Mouse (Mus musculus) lung, postnatal 36 days (tissue): ENCODE data around the gene Grtp1.
A peak's percentile ranks its signal among the peaks of the same experiment; 100 is the strongest.

Experiments used
- DNase-seq: peaks from one replicate; pipeline ENCODE4 v3.0.0; 2022; ENCODE audit warnings: mixed read lengths

The Grtp1 gene

GRCm38 (mm10) chr8:13200301-13201012 is at the start of gene Grtp1:
Gene Grtp1 (minus strand): TSS chr8:13200620.
- DNase-seq = peak; percentile 46

DNA sequence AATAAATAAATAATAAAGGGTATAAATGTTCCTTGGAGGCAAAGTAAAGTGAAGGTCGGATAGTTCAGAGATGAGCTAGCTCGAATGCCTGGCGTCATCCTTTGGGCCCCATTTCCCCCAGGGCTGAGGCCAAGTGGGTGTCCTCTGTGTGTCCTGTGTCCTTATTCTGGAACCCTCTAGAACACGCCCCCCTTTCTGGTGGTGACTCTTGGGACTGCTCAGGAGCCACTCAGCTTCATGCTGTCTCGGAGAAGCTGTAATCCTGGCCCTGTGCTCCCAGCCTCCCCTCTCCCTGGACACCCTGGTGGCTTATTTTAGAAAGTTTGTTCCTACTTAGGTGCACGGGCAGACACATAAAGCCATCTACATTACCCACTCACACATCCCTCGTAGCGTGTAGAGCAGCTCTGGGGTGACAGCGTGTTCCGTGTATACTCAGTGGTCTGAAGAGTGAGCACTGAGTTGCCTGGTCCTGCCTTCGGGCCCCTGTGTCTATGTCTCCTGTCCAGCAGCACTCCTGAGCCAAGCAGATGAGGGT is 44.0 kb upstream of the Grtp1 start:
- DNase-seq = no peak

- no peak for DNase-seq
Observed at GRCm38 (mm10) chr8:13242985-13243870, 42.8 kb upstream of the Grtp1 start.

DNA sequence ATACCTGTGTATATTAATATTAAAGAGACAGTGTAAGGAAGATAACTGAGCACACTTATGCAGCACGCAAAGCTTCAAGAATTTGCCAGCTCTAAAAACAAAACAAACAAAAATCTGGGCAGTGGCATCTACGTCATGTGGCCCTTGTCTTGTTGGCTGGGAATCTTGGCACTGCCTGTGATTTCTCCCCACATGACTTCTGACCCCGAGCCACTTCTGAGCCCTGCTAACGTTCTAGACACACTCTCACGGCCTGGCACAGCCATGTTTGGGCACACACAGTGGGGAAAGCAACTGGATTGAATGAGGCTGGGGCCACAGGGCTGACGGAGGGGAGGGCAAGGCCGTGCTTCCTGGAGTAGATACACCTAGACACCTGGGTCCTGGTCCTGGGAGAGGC is 40.3 kb upstream of the Grtp1 start:
- peak; percentile 81 for DNase-seq

- DNase-seq = no peak
Observed at GRCm38 (mm10) chr8:13240055-13240454, 39.6 kb upstream of the Grtp1 start.

GRCm38 (mm10) chr8:13234803-13235202 is 34.4 kb upstream of the Grtp1 start:
- DNase-seq = no peak

DNA sequence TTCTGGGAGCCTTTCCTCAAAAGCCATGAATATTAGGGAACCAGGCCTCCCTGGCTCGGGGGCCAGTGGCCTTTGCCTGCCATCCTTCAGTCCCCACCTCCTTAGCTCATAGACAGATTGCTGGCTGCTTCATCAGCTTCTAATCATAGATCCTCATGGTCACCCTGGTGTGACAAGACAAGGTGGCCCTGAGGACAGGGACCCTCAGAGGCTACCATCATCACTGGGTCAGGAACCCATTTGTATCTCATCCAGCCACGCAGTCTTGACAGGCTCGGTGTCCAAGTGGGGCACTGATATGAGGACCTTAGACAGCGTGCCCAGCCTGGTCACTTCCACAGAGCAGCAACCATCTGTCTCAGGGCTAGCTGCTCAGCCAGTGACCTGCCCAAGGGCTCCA is 30.1 kb upstream of the Grtp1 start:
- no peak for DNase-seq

DNA sequence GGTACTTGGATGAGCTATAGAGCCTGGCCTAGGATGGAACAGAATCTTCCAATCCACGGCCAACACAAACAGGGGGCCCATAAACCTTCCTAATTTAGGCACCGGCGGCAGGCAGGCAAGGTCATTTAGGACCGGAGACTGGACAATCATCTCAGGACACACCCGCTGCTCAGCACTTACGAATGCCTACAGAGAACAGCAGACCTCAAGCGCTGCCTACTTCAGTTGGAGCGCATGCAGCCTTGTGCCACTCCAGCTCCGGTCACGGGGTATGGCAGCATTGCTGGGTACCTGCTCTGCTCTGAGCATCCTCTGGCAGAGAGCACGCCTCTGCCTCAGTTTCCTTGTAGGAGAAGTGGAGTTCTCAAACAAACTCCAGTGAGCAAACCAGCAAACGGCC is 29.4 kb upstream of the Grtp1 start:
- no peak for DNase-seq

GRCm38 (mm10) chr8:13228923-13229610 is 28.6 kb upstream of the Grtp1 start:
- DNase-seq = no peak

DNA sequence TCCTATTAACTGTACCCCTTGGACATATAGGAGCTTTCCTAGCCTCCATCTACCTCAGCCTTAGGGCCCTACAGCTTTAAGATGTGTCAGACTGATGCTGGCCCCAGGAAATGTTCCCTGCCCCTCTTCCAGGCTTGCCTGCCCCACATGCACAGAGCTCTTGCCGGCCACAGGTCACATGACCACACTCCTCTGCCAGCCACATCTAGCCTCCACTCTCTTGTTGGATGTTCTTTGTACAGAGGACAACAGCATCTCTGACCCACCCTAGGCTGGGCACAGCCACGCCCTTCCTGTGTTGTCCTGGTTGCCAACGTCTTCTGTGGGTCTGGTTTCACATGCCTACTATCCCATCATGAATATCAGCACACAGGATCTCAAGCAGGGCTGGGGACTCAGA is 26.8 kb upstream of the Grtp1 start:
- no peak for DNase-seq

DNA sequence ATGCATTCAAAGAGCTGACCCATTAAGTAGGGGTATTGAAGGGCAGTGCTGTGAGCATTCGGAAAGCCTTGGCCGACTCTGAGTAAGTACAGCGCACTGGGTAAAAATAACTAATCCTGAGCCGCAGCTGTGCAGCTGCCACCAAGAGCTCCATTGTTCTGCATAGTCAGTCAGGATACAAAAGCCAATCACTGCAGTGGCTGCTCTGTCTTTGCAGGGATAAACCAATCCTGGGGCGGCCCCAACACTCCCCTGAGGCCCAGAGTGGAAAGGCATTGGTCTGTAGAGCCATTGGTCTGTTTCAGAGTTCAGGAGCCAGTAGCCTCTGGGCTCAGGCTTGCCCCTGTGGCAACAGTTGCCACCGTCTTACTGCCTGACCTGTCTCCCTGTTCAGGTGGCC is 25.9 kb upstream of the Grtp1 start:
- DNase-seq = no peak

- DNase-seq = no peak
Observed at GRCm38 (mm10) chr8:13224426-13224825, 24.0 kb upstream of the Grtp1 start.

GRCm38 (mm10) chr8:13218441-13218840 is 18.0 kb upstream of the Grtp1 start:
- DNase-seq = no peak

DNA sequence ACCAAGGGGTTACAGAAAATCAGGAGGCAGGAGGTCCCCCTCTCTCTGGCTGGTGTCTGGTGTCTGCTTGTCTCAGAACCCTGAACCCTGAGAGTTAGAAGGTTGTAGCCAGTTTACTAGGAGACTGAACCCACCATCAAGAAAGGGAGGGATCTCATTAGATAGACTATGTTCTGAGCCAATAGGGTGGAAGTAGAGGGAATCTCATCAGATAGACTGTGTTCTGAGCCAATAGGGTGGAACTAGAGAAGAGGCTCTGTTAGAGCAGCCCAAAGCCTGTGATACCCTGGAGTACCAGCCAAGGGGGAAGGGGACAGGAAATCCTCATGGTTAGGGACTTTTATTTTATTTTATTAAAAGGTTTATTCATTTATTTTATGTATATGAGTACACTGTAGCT is 17.6 kb upstream of the Grtp1 start:
- DNase-seq = no peak

- DNase-seq = no peak
Observed at GRCm38 (mm10) chr8:13217093-13217492, 16.7 kb upstream of the Grtp1 start.

GRCm38 (mm10) chr8:13216386-13216785 is 16.0 kb upstream of the Grtp1 start:
- no peak for DNase-seq

DNA sequence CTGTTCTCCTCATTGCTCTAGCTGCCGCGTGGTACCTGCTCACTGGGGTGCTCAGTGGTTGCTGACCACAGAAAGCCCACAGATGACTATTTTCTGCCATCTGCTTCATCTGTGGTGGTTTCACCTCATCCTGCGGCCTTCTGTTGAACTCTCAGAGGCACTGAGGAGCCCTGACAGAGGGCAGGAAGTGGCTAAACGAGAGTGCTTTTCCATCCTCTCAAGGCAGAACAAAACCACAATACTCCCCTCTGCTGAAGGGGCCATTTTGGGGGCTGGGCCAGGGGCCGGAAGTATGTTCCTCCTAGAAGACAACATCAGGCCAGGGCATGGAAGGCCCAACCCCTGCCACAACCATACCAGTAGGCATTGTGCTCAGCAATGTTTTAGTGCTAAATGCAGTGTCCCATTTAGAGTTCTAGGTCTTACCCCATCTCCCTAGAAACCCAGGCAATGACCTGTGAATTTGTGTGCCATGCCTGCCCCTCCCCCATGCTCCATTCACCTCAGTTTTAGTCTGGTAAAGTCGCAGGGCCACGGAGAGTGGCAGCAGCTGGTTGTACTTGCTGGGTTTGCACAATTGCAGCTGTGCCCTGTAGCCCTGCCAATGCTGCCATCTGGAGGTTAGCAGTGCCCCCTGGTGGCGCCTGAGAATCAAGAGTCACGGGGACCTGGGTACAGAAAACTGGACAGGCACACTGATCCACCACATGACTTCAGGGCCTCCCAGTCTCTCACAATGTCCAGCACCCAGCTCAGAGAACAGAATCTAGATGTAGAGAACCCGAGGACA is 13.3 kb upstream of the Grtp1 start:
- peak; percentile 95 for DNase-seq

GRCm38 (mm10) chr8:13209770-13210169 is 9.3 kb upstream of the Grtp1 start:
- peak; percentile 56 for DNase-seq

DNA sequence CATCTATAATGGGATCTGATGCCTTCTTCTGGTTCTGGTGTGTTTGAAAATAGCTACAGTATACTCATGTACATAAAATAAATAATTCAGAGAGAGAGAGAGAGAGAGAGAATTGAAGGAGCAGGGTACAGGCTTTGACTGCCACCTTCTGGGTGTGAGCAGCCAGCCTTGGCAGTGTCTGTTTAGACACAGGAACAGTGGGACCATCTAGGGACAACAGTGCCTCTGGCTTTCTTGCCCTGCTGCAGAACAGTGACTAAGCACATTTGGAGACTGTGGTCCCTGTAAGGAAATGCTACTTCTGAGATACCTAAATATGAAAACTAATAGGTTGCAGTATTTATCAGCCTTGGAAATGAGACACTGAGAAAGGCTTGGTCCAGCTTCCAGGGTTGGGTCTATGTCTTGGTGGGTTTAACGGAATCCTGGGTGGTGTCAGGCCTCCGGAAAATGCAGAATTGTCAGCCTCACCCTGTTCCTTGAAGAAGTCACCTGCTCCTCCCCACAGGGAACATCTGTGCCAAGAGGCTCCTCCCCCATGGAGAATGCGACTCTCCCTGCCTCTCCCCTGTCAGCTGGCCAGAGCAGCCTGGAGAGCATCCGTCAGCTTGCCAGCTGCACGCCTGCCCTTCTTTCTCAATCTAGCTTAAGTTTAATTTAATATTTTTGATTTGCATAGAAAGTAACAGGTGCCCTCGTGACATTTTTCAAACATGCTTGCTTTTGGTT is 8.4 kb upstream of the Grtp1 start:
- peak; percentile 59 for DNase-seq

GRCm38 (mm10) chr8:13206290-13206689 is 5.9 kb upstream of the Grtp1 start:
- no peak for DNase-seq

DNA sequence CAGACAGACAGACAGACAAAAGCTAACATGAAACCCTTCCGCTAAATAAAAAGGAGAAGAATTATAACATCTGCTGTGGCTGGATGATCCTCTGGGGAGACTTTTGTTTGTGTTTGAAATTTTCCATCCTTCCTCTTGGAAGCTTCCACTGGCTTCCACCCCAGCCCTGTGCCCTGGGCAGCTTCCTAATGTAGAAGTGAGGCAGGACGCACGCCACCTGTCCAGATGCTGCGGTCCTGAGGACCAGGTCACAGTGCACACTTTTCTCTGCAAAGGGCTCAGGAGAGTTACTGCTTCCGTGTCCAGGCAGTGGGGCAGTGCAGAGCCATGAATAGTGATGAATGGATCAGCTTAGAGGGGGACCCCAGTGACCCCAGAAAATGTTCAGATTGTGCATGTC is 4.9 kb upstream of the Grtp1 start:
- peak; percentile 57 for DNase-seq
